Mouse (Mus musculus): ENCODE measurements around the gene Tmem175. TPM values are rescaled to one million over a fixed set of nuclear protein-coding genes. Genes with fewer than 3 reads are reported as not detected.

The Tmem175 gene
- polyA plus RNA-seq, 1 experiment from 2014 or later = 24.0 TPM

- H3K9ac ChIP-seq (replicated peaks) = no peak overlapping the region
- H3K27me3 ChIP-seq (replicated peaks) = no peaks in the 10 kb centered on the region
- H3K27ac ChIP-seq (replicated peaks) = no peak overlapping the region
- no peak for ATAC-seq (ENCODE audit: low FRiP score)
- peaks cover 64% of the 10 kb centered on the region for H3K36me3 ChIP-seq
- H3K9me3 ChIP-seq (replicated peaks) = no peaks in the 10 kb centered on the region
- peaks cover 29% of the 10 kb centered on the region for H3K4me1 ChIP-seq
- WGBS = 98% methylated on average over 9 of the region's 9 CpGs
- H3K4me3 ChIP-seq (replicated peaks) = no peak overlapping the region
- no peak overlapping the region for H3K4me2 ChIP-seq
Observed at GRCm38 (mm10) chr5:108655381-108655780, 25.8 kb downstream of the Tmem175 start.

DNA sequence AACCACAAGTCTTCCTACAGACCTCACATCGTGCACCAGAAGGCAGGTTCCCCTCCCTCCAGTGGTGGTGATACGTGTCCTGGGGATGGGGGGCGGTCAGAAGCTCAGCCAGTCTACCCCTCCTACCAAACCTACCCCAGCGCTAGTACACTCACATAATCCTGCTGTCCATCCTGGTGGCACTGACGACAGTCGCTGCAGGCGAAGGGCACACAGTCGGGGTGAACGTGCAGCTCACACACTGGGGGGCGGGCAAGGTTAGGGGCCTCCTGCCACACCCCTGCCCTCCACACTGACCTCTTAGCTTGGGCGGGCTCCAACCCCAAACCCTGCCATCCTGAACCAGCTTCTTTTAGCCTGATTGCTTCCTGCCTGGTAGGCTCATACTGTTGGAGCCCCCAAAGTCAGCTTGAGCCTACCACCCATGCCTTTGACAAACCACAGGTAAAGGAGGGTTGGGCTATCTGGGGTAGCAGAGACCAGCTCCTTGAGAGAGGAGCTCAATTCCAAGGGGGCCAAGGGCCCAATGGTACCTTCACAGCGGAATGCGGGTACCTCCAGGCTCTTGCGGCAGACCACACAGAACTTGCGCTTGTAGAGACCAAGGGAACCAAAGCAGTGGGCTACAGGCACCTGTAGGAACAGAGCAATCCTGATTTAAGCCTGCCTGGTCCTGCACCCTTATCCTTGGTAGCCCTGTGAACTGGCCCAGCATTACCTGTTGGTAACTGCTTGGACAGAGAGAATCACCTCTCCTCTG lies 26.5 kb downstream of the Tmem175 start:
- Histone ChIP-seq H3K27me3 (replicated peaks) (no peaks in the 10 kb centered on the region), H3K4me3 (replicated peaks) (no peak overlapping the region), H3K36me3 (peaks cover 59% of the 10 kb centered on the region), H3K4me1 (peaks cover 32% of the 10 kb centered on the region), H3K9ac (replicated peaks) (no peak overlapping the region), H3K27ac (replicated peaks) (no peak overlapping the region), H3K9me3 (replicated peaks) (no peaks in the 10 kb centered on the region), H3K4me2 (no peak overlapping the region)
- ATAC-seq (ENCODE audit: low FRiP score) = no peak
- WGBS = 94% methylated on average over 15 of the region's 15 CpGs

DNA sequence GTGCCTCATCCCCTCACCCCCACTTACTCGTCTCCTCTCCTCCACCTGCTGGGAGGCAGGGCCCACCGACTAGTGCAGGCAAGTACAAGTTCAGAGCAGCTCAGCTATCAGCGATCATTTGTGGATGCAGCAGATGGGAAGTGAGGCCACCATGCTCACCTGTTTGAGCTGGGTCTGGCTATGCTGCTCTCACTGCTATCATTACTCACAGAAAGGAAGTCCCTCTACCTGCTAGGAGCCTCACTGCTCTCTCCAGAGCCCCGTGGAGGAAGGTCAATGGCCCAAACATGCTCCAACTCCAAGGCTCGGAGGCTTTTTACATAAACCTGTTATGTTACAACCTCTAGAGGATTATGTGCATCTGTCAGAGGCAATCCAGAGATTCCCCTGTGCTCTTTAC lies 27.8 kb downstream of the Tmem175 start:
- Histone ChIP-seq H3K27ac (replicated peaks) (no peak overlapping the region), H3K27me3 (replicated peaks) (no peaks in the 10 kb centered on the region), H3K9me3 (replicated peaks) (no peaks in the 10 kb centered on the region), H3K9ac (replicated peaks) (no peak overlapping the region), H3K4me1 (peaks cover 33% of the 10 kb centered on the region), H3K4me2 (no peak overlapping the region), H3K36me3 (peaks cover 51% of the 10 kb centered on the region), H3K4me3 (replicated peaks) (no peak overlapping the region)
- ATAC-seq (ENCODE audit: low FRiP score) = no peak
- 75% methylated on average over 5 of the region's 5 CpGs for WGBS

DNA sequence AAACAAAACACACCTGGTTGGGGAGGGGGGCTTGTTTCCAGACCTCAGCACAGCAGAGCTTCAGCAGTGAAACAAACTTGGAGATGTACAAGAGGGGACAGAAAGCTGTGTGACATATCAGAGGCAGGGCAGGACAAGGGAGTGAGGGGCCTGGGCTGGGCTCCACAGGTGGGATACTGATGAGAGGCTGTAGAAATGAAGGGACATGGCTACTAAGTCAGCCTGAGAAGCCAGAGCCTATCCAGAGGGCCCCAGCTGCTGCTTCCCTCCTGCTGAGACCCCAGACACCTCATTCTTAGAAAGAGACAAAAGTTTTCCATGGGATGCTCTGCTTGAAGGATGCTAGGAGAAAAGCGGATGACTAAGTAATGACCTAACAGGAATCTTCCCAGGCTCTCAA lies 29.0 kb downstream of the Tmem175 start:
- Histone ChIP-seq H3K4me3 (replicated peaks) (no peak overlapping the region), H3K9me3 (replicated peaks) (no peaks in the 10 kb centered on the region), H3K9ac (replicated peaks) (0 out of 2 replicates have a peak overlapping the region, but pooled peaks have one; percentile 14), H3K4me2 (peak overlapping the region; percentile 92; the same call in 1 of the 2 replicates), H3K27ac (replicated peaks) (no peak overlapping the region), H3K27me3 (replicated peaks) (no peaks in the 10 kb centered on the region), H3K4me1 (peaks cover 33% of the 10 kb centered on the region), H3K36me3 (peaks cover 39% of the 10 kb centered on the region)
- WGBS = 81% methylated on average over 1 of the region's 1 CpGs
- no peak for ATAC-seq (ENCODE audit: low FRiP score)

DNA sequence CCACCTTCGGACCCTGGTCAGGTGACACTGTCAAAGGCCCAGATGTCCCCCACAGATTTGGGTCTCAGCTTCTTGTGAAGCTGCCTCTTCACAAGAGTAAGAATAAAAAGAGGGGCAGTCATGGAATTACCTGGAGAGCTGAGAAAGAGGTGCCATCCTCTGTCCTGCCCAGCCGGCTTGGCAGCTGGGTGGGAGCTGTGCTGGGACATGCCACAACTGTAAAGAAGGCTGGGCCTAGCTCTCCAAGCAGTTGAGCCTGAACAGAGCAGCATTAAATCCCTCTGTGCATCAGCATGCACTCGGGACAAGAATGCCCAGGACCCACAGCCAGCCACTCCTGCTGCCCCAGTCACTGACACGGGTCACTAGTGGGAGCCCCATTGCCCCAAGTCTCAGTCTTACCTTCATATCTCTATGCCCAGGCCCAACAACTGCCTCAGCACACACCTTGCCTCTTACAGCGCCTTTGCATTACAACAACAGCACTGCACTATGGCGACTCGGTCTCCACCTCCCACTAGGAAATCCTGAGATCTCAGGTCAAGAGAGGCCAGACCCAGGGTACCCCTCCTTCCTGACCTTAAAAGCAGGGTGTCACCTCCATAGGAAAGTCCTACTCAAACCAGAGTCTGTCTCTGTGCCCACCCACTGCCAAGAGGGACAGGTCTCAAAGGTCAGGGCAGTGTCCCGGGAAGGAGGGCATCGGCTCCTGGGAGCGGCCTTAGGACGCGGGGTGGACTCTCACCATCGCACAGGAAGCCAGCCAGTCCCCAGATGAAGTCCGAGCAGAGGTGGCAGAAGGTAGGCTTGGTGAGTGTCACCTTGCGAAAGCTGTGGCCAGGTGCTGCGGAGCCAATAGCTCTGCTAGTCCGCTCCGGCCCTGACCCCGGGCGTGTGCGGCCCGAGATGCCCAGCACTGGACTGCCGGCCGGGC lies 30.4 kb downstream of the Tmem175 start, which contains the start of gene Idua:
Gene Idua, plus strand, starts transcription at position 634 of the 934 bp plus-strand sequence.
- Histone ChIP-seq H3K27me3 (replicated peaks) (no peaks in the 10 kb centered on the region), H3K27ac (replicated peaks) (peak within 1 kb of the TSS; percentile 72), H3K4me1 (peaks cover 33% of the 10 kb centered on the region), H3K36me3 (peaks cover 25% of the 10 kb centered on the region), H3K4me2 (peak within 1 kb of the TSS; percentile 92), H3K9ac (replicated peaks) (peak within 1 kb of the TSS; percentile 93), H3K9me3 (replicated peaks) (no peaks in the 10 kb centered on the region), H3K4me3 (replicated peaks) (peak within 1 kb of the TSS; percentile 98)
- ATAC-seq (ENCODE audit: low FRiP score) = peak; percentile 46
- WGBS = 11% methylated on average over 23 of the region's 24 CpGs

- Histone ChIP-seq H3K9me3 (replicated peaks) (no peaks in the 10 kb centered on the region), H3K9ac (replicated peaks) (peak overlapping the region; percentile 93), H3K4me2 (peak overlapping the region; percentile 92), H3K36me3 (peaks cover 17% of the 10 kb centered on the region), H3K4me3 (replicated peaks) (peak overlapping the region; percentile 98), H3K4me1 (peaks cover 33% of the 10 kb centered on the region), H3K27ac (replicated peaks) (peak overlapping the region; percentile 72), H3K27me3 (replicated peaks) (no peaks in the 10 kb centered on the region)
- WGBS = 10% methylated on average over 35 of the region's 36 CpGs
- ATAC-seq (ENCODE audit: low FRiP score) = peak; percentile 98
Observed at GRCm38 (mm10) chr5:108660632-108661268, 31.2 kb downstream of the Tmem175 start.

DNA sequence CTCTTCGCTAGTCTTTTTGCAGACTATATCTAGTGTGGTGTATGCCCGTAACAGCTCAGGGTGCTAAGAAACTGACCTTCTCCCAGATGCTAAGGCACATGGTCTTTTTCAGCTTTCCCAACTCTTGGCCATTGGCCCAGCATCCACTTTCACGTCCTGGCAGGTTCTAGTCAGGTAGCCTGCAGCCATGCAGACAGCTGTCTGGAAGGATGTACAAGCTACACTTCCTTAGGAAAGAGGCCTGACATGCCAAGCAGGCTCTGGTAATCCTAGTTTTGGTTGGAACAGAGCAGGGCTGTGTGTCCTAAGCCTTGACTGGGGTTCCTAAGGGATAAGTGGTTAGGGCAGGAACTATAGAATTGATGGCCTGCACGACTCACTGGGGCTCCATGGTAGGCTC lies 33.2 kb downstream of the Tmem175 start:
- Histone ChIP-seq H3K9me3 (replicated peaks) (no peaks in the 10 kb centered on the region), H3K27me3 (replicated peaks) (no peaks in the 10 kb centered on the region), H3K27ac (replicated peaks) (no peak overlapping the region), H3K4me3 (replicated peaks) (no peak overlapping the region), H3K9ac (replicated peaks) (no peak overlapping the region), H3K36me3 (peaks cover under 1% of the 10 kb centered on the region; the same call in 1 of the 2 replicates), H3K4me1 (peaks cover 28% of the 10 kb centered on the region), H3K4me2 (no peak overlapping the region)
- no peak for ATAC-seq (ENCODE audit: low FRiP score)
- WGBS = 82% methylated on average over 4 of the region's 4 CpGs

- peaks cover 24% of the 10 kb centered on the region for H3K4me1 ChIP-seq
- H3K9ac ChIP-seq (replicated peaks) = no peak overlapping the region
- H3K9me3 ChIP-seq (replicated peaks) = no peaks in the 10 kb centered on the region
- H3K27ac ChIP-seq (replicated peaks) = no peak overlapping the region
- ATAC-seq (ENCODE audit: low FRiP score) = no peak
- H3K27me3 ChIP-seq (replicated peaks) = no peaks in the 10 kb centered on the region
- H3K36me3 ChIP-seq = no peaks in the 10 kb centered on the region
- 44% methylated on average over 3 of the region's 3 CpGs for WGBS
- H3K4me3 ChIP-seq (replicated peaks) = no peak overlapping the region
- no peak overlapping the region for H3K4me2 ChIP-seq
Observed at GRCm38 (mm10) chr5:108665066-108665465, 35.5 kb downstream of the Tmem175 start.

DNA sequence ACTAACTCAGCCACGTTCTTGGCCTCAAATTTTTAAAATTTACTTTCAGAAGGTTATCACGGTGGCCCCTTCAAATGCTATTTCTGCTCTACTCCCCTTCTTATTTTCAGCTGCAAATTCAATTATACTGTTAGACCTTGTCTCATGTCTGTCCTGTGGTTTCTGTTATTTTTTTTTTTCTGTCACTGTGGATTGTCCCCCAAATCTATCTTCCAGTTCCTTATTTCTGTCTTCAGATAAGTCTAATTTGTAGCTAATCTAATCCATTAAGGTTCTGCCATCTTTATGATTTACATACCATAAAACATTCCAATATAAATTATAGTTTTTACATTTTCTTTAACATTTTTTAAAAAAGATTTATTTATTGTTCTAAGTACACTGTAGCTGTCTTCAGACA lies 37.8 kb downstream of the Tmem175 start:
- Histone ChIP-seq H3K9me3 (replicated peaks) (no peaks in the 10 kb centered on the region), H3K27me3 (replicated peaks) (no peaks in the 10 kb centered on the region), H3K4me2 (no peak overlapping the region), H3K4me3 (replicated peaks) (no peak overlapping the region), H3K36me3 (peaks cover 11% of the 10 kb centered on the region; the same call in 1 of the 2 replicates), H3K27ac (replicated peaks) (no peak overlapping the region), H3K9ac (replicated peaks) (no peak overlapping the region), H3K4me1 (peaks cover 25% of the 10 kb centered on the region)
- no peak for ATAC-seq (ENCODE audit: low FRiP score)
- WGBS = 88% methylated on average over 2 of the region's 2 CpGs

DNA sequence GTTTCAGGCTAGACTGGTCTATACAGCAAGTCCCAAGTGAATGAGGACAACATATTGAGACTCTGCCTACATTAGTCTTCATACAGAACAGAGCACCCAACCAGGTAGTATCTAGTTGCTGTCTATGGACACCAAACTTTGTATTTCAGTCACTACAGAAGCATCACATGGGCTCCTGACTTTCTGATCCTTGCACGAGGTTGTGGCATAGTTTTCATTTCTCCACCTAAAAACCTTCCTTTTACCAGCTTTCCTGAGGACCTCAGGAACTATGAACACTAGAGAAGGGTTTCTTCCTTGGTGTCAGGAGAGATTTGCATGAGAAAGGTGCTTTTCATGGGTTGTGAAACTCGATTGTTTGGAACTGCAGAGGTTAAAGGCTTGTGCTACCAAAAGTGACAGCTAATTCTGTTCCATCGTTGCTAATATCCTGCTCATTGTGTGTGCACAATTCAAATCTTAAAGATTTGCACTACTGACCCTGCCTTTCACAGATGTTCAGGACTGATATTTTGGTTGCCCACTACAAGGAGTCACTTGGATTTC lies 38.9 kb downstream of the Tmem175 start:
- WGBS = 11% methylated on average over 3 of the region's 3 CpGs
- ATAC-seq (ENCODE audit: low FRiP score) = no peak; the same call in 1 of the 2 replicates
- peak overlapping the region; percentile 71 for H3K4me2 ChIP-seq
- peak overlapping the region; percentile 87 for H3K27ac ChIP-seq (replicated peaks)
- peaks cover 20% of the 10 kb centered on the region; the same call in 1 of the 2 replicates for H3K36me3 ChIP-seq
- peak overlapping the region; percentile 53 for H3K9ac ChIP-seq (replicated peaks)
- no peaks in the 10 kb centered on the region for H3K9me3 ChIP-seq (replicated peaks)
- no peaks in the 10 kb centered on the region for H3K27me3 ChIP-seq (replicated peaks)
- H3K4me1 ChIP-seq = peaks cover 25% of the 10 kb centered on the region
- H3K4me3 ChIP-seq (replicated peaks) = peak overlapping the region; percentile 53
